Mouse (Mus musculus): Measurements from ENCODE around the gene Nsl1. TPM values are rescaled to one million over a fixed set of nuclear protein-coding genes. Genes with fewer than 3 reads are reported as not detected.

The Nsl1 gene
- polyA plus RNA-seq, 1 experiment from 2014 or later, result 7.3 TPM

DNA sequence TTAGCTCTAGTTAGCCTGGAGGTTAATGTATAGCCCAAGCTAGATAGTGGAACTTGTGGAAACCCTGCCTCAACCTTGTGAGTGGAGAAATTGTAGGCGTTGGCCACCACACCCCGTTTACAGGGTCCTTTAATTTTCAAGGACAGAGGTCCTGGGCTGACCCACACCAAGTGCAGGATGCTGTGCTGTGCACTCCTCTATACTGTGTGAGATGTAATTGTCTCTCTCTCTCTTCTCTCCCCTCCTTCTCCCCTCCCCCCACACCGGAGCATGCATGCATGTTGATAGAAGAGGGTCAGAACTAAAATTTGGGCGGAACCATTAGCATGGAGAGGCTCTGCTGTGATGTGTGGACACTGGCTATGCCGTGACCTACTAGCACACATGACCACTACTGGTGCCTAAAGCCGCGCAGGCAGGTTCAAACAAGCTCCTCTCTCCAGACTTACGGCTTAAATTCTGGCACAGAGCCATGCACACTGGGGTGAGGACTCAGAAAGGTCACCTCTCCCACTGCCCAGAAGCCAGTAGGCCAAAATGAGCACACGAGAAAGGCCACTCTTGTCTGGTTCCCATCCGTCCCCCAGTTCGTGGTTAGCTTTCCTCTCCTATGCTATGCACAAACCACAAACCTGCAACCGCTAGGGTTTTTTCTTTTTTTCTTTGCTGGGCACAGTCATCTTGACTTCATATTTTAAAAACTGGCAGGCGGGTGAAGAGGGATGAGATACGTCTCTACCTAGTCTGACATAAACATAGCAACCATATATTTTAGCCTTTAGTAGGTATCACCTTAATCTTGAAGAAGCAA is 34.3 kb downstream of the Nsl1 start:
- H3K27ac ChIP-seq (ENCODE audit: low read depth, low read length), result no peak overlapping the region
- peak overlapping the region; percentile 76 for H3K4me2 ChIP-seq (ENCODE audit: low read length)
- WGBS, result 58% methylated on average over 14 of the region's 14 CpGs
- H3K27me3 ChIP-seq (replicated peaks; ENCODE audit: control insufficient read depth, insufficient read depth, low read length), result peaks cover 14% of the 10 kb centered on the region; the same call in 1 of the 2 replicates
- ATAC-seq, result no peak
- no peaks in the 10 kb centered on the region for H3K9me3 ChIP-seq (replicated peaks; ENCODE audit: control insufficient read depth, low read length)
- peak; percentile 16 for DNase-seq (ENCODE audit: low spot score)
- peak overlapping the region; percentile 37; the same call in 1 of the 2 replicates for H3K4me3 ChIP-seq (ENCODE audit: low read depth, low read length)
- H3K4me1 ChIP-seq (ENCODE audit: control insufficient read depth, insufficient read depth, low read length), result no peaks in the 10 kb centered on the region
- no peaks in the 10 kb centered on the region for H3K36me3 ChIP-seq (ENCODE audit: control insufficient read depth, insufficient read depth, low read length)
- peak overlapping the region; percentile 40; the same call in 1 of the 2 replicates for H3K9ac ChIP-seq (ENCODE audit: low read length)

DNA sequence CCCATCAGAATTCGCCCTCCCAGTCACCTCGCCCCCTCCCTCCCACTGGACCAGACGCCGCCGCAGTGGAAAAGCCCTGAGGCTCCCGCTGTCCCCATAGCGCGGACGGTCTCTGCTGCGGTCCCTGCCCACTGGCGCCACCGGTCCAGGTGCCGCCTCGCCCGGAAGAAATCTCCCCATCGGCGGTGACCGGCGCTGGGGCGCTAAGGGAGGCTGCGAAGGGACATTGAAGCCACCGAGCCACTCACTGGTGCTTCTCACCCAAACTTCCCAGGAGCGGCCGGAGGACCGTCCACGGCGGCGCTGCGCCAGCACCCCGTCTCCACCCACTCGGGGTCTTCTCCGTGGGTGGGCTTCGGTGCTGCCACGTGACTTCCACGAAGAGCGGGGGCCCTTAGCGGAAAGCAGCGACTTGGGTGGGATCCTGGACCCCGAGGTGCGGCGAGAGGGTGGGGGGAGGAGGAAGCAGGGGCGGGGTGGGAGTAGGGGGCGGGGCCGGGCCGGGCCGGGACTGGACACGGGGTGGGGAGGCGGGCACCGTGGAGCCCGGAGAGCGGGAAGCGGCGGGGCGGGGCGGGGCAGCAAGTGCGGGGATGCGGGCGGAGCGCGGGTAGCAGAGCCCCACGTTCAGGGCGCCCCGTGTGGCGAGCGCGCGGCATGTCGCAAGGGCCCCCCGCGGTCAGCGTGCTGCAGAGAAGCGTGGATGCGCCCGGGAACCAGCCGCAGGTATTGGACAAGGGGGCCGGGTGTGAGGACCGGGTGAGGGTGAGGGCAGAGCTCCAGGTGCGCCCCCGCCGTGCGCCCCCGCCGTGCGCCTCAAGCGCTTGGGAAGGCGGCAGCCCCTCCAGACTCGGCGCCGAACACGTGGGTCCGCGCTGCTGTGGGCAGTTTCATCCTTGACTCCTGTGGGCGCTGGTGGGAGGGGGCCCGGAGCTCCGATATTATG is 35.3 kb downstream of the Nsl1 start, which contains the start of gene Batf3:
Gene Batf3 (plus strand): TSS at position 46 of the 946 bp plus-strand sequence.
- DNase-seq (ENCODE audit: low spot score), result peak; percentile 50
- WGBS, result 1% methylated on average over 82 of the region's 95 CpGs

DNA sequence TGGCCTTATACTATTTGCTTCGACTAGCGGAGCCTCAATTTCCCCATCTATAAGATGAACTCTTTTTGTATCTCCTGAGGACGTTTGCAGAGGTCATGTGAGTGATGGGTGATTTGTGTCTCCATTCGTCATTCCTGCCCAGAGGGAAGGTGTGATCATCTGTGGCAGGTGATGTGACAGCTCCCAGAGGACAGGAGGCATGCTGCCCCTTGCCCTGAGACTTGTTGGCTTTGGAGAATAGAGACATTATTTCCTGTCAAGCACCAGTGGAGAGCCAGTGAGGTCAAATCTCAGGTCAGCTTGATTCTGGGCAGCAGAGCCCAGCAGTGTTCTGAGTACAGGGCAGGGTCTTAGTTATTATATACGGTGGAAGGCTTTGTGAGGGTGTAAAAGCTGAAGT is 36.3 kb downstream of the Nsl1 start:
- Histone ChIP-seq H3K27me3 (replicated peaks; ENCODE audit: control insufficient read depth, insufficient read depth, low read length) (peaks cover 14% of the 10 kb centered on the region; the same call in 1 of the 2 replicates), H3K4me1 (ENCODE audit: control insufficient read depth, insufficient read depth, low read length) (no peaks in the 10 kb centered on the region), H3K9me3 (replicated peaks; ENCODE audit: control insufficient read depth, low read length) (no peaks in the 10 kb centered on the region), H3K36me3 (ENCODE audit: control insufficient read depth, insufficient read depth, low read length) (no peaks in the 10 kb centered on the region), H3K27ac (ENCODE audit: low read depth, low read length) (no peak overlapping the region), H3K4me3 (ENCODE audit: low read depth, low read length) (no peak overlapping the region), H3K4me2 (ENCODE audit: low read length) (no peak overlapping the region), H3K9ac (ENCODE audit: low read length) (no peak overlapping the region)
- DNase-seq (ENCODE audit: low spot score) (no peak), ATAC-seq (no peak)
- WGBS, result 52% methylated on average over 5 of the region's 5 CpGs

More for the DNA sequence above, 35.3 kb downstream of the Nsl1 start, which contains the start of gene Batf3:
- Histone ChIP-seq H3K4me2 (ENCODE audit: low read length) (peak within 1 kb of the TSS; percentile 76), H3K36me3 (ENCODE audit: control insufficient read depth, insufficient read depth, low read length) (no peaks in the 10 kb centered on the region), H3K4me3 (ENCODE audit: low read depth, low read length) (peak within 1 kb of the TSS; percentile 37), H3K27me3 (replicated peaks; ENCODE audit: control insufficient read depth, insufficient read depth, low read length) (peaks cover 14% of the 10 kb centered on the region; the same call in 1 of the 2 replicates), H3K27ac (ENCODE audit: low read depth, low read length) (no peak within 1 kb of the TSS), H3K9me3 (replicated peaks; ENCODE audit: control insufficient read depth, low read length) (no peaks in the 10 kb centered on the region), H3K4me1 (ENCODE audit: control insufficient read depth, insufficient read depth, low read length) (no peaks in the 10 kb centered on the region), H3K9ac (ENCODE audit: low read length) (peak within 1 kb of the TSS; percentile 40)
- peak; percentile 81 for ATAC-seq

DNA sequence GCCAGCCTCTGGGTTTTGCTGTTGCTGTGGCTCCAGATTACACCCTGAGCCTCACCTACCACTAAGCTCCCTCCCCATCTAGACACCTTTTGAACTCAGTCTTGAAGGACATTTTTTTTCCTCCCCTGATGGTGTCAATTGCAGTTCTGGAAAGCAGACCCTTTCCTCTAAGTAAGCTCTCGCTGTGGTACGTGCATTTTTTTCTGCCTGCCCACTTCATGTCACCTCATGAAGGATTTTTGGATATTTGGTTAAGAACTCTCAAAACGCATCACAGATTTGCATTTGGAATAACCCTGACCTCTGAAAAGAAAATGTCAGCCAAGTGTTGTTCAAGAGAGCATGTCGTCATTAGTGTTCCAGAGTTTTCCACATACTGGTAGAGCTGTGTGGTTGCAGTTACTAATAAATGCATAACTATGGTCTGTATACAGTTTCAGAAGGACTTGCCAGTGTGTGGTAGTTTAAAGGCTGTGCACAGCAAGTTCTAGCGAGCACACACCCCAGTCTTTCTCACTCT is 37.0 kb downstream of the Nsl1 start:
- Histone ChIP-seq H3K9me3 (replicated peaks; ENCODE audit: control insufficient read depth, low read length) (no peaks in the 10 kb centered on the region), H3K27me3 (replicated peaks; ENCODE audit: control insufficient read depth, insufficient read depth, low read length) (peaks cover 14% of the 10 kb centered on the region; the same call in 1 of the 2 replicates), H3K27ac (ENCODE audit: low read depth, low read length) (no peak overlapping the region), H3K9ac (ENCODE audit: low read length) (no peak overlapping the region), H3K4me3 (ENCODE audit: low read depth, low read length) (no peak overlapping the region), H3K4me2 (ENCODE audit: low read length) (no peak overlapping the region), H3K4me1 (ENCODE audit: control insufficient read depth, insufficient read depth, low read length) (no peaks in the 10 kb centered on the region), H3K36me3 (ENCODE audit: control insufficient read depth, insufficient read depth, low read length) (no peaks in the 10 kb centered on the region)
- no peak for ATAC-seq
- DNase-seq (ENCODE audit: low spot score), result no peak
- WGBS, result 78% methylated on average over 5 of the region's 5 CpGs

DNA sequence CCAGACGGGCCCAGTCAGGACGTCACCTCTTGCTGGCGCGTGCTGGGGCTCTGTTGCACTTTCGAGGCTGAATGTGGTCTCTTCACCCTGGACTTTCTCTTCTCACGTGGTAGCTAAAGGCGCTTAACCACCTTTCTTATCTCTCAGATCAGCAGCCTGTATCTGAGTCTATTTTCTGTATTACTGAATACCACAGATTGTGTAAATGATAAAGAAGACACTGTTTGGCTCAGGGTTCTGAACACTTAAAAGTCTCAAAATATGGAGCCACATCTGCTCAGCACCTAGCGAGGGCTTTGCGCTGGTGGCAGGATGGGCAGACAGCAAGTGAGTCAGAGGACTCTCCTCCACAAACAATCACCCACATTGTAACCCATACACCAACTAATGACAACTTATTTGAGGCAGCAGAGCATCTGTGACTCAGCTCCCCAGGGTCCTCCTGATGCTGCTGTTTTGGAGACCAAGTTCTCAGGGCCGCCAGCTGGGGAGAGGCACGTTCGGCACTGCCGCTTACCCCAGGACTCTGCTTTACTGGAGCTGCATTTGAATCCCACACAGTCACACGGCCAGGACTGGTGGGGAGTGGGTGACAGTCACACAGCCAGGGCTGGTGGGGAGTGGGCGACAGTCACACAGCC is 40.0 kb downstream of the Nsl1 start:
- Histone ChIP-seq H3K9me3 (replicated peaks; ENCODE audit: control insufficient read depth, low read length) (no peaks in the 10 kb centered on the region), H3K4me3 (ENCODE audit: low read depth, low read length) (no peak overlapping the region), H3K4me1 (ENCODE audit: control insufficient read depth, insufficient read depth, low read length) (no peaks in the 10 kb centered on the region), H3K4me2 (ENCODE audit: low read length) (no peak overlapping the region), H3K27me3 (replicated peaks; ENCODE audit: control insufficient read depth, insufficient read depth, low read length) (peaks cover 14% of the 10 kb centered on the region; the same call in 1 of the 2 replicates), H3K36me3 (ENCODE audit: control insufficient read depth, insufficient read depth, low read length) (no peaks in the 10 kb centered on the region), H3K27ac (ENCODE audit: low read depth, low read length) (no peak overlapping the region), H3K9ac (ENCODE audit: low read length) (no peak overlapping the region)
- ATAC-seq (no peak), DNase-seq (ENCODE audit: low spot score) (no peak)
- 89% methylated on average over 15 of the region's 15 CpGs for WGBS

DNA sequence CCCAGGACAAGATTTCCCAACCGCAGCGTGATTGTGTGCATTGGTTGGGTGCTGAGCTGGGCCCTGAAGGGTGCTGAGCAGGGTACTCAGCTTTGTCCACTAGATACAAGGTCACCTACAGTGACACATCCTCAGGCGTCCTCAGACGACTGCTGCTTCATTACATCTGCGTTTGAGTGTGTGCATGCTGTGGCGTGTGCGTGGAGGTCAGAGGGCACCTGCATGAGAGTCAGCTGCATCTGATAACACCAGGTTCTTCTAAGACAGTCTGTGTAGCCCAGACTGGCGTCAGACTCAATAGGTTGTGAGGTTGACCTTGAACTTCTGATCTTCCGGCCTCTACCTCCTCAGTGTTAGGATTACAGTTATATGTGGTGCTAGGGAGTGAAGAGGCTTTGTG is 42.4 kb downstream of the Nsl1 start:
- Histone ChIP-seq H3K27me3 (replicated peaks; ENCODE audit: control insufficient read depth, insufficient read depth, low read length) (no peaks in the 10 kb centered on the region), H3K4me2 (ENCODE audit: low read length) (no peak overlapping the region), H3K36me3 (ENCODE audit: control insufficient read depth, insufficient read depth, low read length) (no peaks in the 10 kb centered on the region), H3K9ac (ENCODE audit: low read length) (no peak overlapping the region), H3K9me3 (replicated peaks; ENCODE audit: control insufficient read depth, low read length) (no peaks in the 10 kb centered on the region), H3K4me1 (ENCODE audit: control insufficient read depth, insufficient read depth, low read length) (no peaks in the 10 kb centered on the region), H3K27ac (ENCODE audit: low read depth, low read length) (no peak overlapping the region), H3K4me3 (ENCODE audit: low read depth, low read length) (no peak overlapping the region)
- no peak for DNase-seq (ENCODE audit: low spot score)
- WGBS, result 86% methylated on average over 9 of the region's 9 CpGs
- ATAC-seq, result no peak

DNA sequence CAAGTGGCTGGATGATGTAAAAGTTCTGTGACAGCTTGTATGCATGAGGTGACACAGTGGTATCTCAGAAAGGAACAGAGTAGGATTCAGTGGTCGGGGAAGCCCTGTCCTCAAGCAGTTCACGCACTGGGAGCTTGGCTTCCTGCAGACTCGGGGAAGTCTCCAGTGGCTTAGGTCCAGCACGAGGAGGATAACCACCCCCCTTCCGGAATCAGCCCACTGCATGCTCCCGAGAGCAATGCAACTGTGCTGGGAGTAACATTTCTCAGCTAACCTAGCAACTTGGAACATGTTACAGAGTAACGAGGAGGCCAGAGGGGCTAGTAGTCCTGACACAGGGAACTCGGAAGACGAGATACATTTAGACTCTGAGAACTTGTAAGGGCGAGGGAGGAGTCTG is 44.5 kb downstream of the Nsl1 start:
- Histone ChIP-seq H3K27me3 (replicated peaks; ENCODE audit: control insufficient read depth, insufficient read depth, low read length) (no peaks in the 10 kb centered on the region), H3K27ac (ENCODE audit: low read depth, low read length) (no peak overlapping the region), H3K36me3 (ENCODE audit: control insufficient read depth, insufficient read depth, low read length) (no peaks in the 10 kb centered on the region), H3K9me3 (replicated peaks; ENCODE audit: control insufficient read depth, low read length) (no peaks in the 10 kb centered on the region), H3K9ac (ENCODE audit: low read length) (no peak overlapping the region), H3K4me3 (ENCODE audit: low read depth, low read length) (no peak overlapping the region), H3K4me1 (ENCODE audit: control insufficient read depth, insufficient read depth, low read length) (no peaks in the 10 kb centered on the region), H3K4me2 (ENCODE audit: low read length) (no peak overlapping the region)
- 69% methylated on average over 10 of the region's 10 CpGs for WGBS
- ATAC-seq (no peak), DNase-seq (ENCODE audit: low spot score) (no peak)

DNA sequence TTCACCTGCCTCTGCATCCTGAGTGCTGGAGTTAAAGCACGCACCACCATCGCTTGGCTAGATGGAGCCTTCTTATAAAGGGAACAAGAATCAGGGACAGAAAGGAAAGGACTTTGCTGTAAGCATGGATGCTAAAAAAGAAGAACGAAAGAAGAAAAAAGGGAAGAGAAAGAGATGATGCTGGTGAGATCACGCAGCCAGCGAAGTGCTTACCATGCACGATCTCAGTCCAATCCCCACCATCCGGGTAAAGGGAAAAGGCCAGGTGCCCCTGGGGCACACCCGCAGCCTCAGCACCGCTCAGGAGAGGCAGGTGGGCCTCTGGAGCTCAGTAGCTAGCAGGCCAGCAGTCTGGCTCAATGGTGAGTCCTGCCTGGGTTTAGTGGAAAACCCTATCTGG is 47.1 kb downstream of the Nsl1 start:
- H3K9me3 ChIP-seq (replicated peaks; ENCODE audit: control insufficient read depth, low read length), result no peaks in the 10 kb centered on the region
- 93% methylated on average over 9 of the region's 9 CpGs for WGBS

More for the DNA sequence above, 47.1 kb downstream of the Nsl1 start:
- ATAC-seq (no peak), DNase-seq (ENCODE audit: low spot score) (no peak)
- H3K4me3 ChIP-seq (ENCODE audit: low read depth, low read length), result no peak overlapping the region
- no peaks in the 10 kb centered on the region for H3K27me3 ChIP-seq (replicated peaks; ENCODE audit: control insufficient read depth, insufficient read depth, low read length)
- no peaks in the 10 kb centered on the region for H3K36me3 ChIP-seq (ENCODE audit: control insufficient read depth, insufficient read depth, low read length)
- H3K4me2 ChIP-seq (ENCODE audit: low read length), result no peak overlapping the region
- no peak overlapping the region for H3K27ac ChIP-seq (ENCODE audit: low read depth, low read length)
- no peak overlapping the region for H3K9ac ChIP-seq (ENCODE audit: low read length)
- H3K4me1 ChIP-seq (ENCODE audit: control insufficient read depth, insufficient read depth, low read length), result no peaks in the 10 kb centered on the region
